Mouse (Mus musculus) thymus, adult 2 months (tissue): ENCODE results near the gene Itpr2.

ENCODE experiments used
- CTCF ChIP-seq: fragments of 200-500 bp; IDR thresholded peaks from 2 replicates; pipeline ENCODE4 v1.5.1; 2012; ENCODE audit warnings: mild to moderate bottlenecking, control low read depth, low read length, moderate library complexity, borderline replicate concordance; ENCODE audit not compliant: control insufficient read depth, poor library complexity, insufficient read depth; ENCODE audit errors: extremely low read depth
- POLR2A ChIP-seq: fragments of 200-500 bp; IDR thresholded peaks from 2 replicates; pipeline ENCODE4 v1.6.1; 2012; ENCODE audit warnings: mild to moderate bottlenecking, low read length, control low read depth, moderate library complexity; ENCODE audit not compliant: control insufficient read depth, poor library complexity, insufficient read depth; ENCODE audit errors: extremely low read depth

GRCm38 (mm10) chr6:146480925-146481324, 21.1 kb downstream of the Itpr2 start:
- no peak for TF ChIP-seq POLR2A
- 0 out of 2 replicates have a peak, but pooled peaks have one; percentile 17 for TF ChIP-seq CTCF
